Mouse (Mus musculus): Measurements from ENCODE around the gene Hcar1. TPM values are rescaled to one million over a fixed set of nuclear protein-coding genes. Genes with fewer than 3 reads are reported as not detected.
A peak's percentile ranks its signal among the peaks of the same experiment; 100 is the strongest.

Gene Hcar1
- 0.51 and 0.64 TPM in 2 replicates for polyA plus RNA-seq (2014; fragmentation: Nextera tagmentation; extraction: Ambion mirVana)

GRCm38 (mm10) chr5:123879928-123880327, at the start of gene Hcar1:
Hcar1 (minus strand) TSS chr5:123880020.
- Histone ChIP-seq H3K4me2 (replicated peaks) (no peak within 1 kb of the TSS), H3K27ac (no peak within 1 kb of the TSS), H3K4me3 (replicated peaks; ENCODE audit: low read length) (no peak within 1 kb of the TSS), H3K27me3 (ENCODE audit: control insufficient read depth, insufficient read depth, low read length) (no peaks in the 10 kb centered on the region), H3K4me1 (replicated peaks; ENCODE audit: control insufficient read depth, insufficient read depth, low read length) (no peaks in the 10 kb centered on the region), H3K36me3 (replicated peaks; ENCODE audit: control insufficient read depth, insufficient read depth) (no peaks in the 10 kb centered on the region), H3K9ac (no peak within 1 kb of the TSS), H3K9me3 (ENCODE audit: control insufficient read depth, low read length) (no peaks in the 10 kb centered on the region)
- WGBS, result 76% methylated on average over 12 of the region's 12 CpGs
- DNase-seq (ENCODE audit: low spot score) (no peak), ATAC-seq (ENCODE audit: low FRiP score) (no peak)

GRCm38 (mm10) chr5:123927118-123927517, 47.3 kb upstream of the Hcar1 start, which contains the start of gene Gm43518:
Gm43518 (plus strand) TSS chr5:123927418.
- H3K27ac ChIP-seq, result no peak within 1 kb of the TSS
- 95% methylated on average over 9 of the region's 9 CpGs for WGBS
- H3K9ac ChIP-seq, result no peak within 1 kb of the TSS
- no peak within 1 kb of the TSS for H3K4me3 ChIP-seq (replicated peaks; ENCODE audit: low read length)
- DNase-seq (ENCODE audit: low spot score) (no peak), ATAC-seq (ENCODE audit: low FRiP score) (no peak)
- H3K36me3 ChIP-seq (replicated peaks; ENCODE audit: control insufficient read depth, insufficient read depth), result peaks cover 71% of the 10 kb centered on the region
- H3K4me1 ChIP-seq (replicated peaks; ENCODE audit: control insufficient read depth, insufficient read depth, low read length), result peaks cover 4% of the 10 kb centered on the region; the same call in 1 of the 2 replicates
- H3K9me3 ChIP-seq (ENCODE audit: control insufficient read depth, low read length), result no peaks in the 10 kb centered on the region
- H3K27me3 ChIP-seq (ENCODE audit: control insufficient read depth, insufficient read depth, low read length), result no peaks in the 10 kb centered on the region
- no peak within 1 kb of the TSS for H3K4me2 ChIP-seq (replicated peaks)

- H3K36me3 ChIP-seq (replicated peaks; ENCODE audit: control insufficient read depth, insufficient read depth), result peaks cover 98% of the 10 kb centered on the region
- no peak overlapping the region for H3K4me3 ChIP-seq (replicated peaks; ENCODE audit: low read length)
- no peaks in the 10 kb centered on the region for H3K27me3 ChIP-seq (ENCODE audit: control insufficient read depth, insufficient read depth, low read length)
- ATAC-seq (ENCODE audit: low FRiP score), result no peak
- H3K9me3 ChIP-seq (ENCODE audit: control insufficient read depth, low read length), result no peaks in the 10 kb centered on the region
- WGBS, result 96% methylated on average over 6 of the region's 6 CpGs
- H3K27ac ChIP-seq, result no peak overlapping the region
- H3K9ac ChIP-seq, result no peak overlapping the region
- no peak for DNase-seq (ENCODE audit: low spot score)
- H3K4me1 ChIP-seq (replicated peaks; ENCODE audit: control insufficient read depth, insufficient read depth, low read length), result no peaks in the 10 kb centered on the region
- H3K4me2 ChIP-seq (replicated peaks), result no peak overlapping the region
These were observed 42.3 kb upstream of the Hcar1 start for GRCm38 (mm10) chr5:123922112-123922511.

GRCm38 (mm10) chr5:123914852-123915251, 35.0 kb upstream of the Hcar1 start:
- 93% methylated on average over 3 of the region's 3 CpGs for WGBS
- H3K9ac ChIP-seq, result no peak overlapping the region
- H3K9me3 ChIP-seq (ENCODE audit: control insufficient read depth, low read length), result no peaks in the 10 kb centered on the region
- ATAC-seq (ENCODE audit: low FRiP score) (no peak), DNase-seq (ENCODE audit: low spot score) (no peak)
- no peak overlapping the region for H3K4me2 ChIP-seq (replicated peaks)
- no peaks in the 10 kb centered on the region for H3K4me1 ChIP-seq (replicated peaks; ENCODE audit: control insufficient read depth, insufficient read depth, low read length)
- H3K36me3 ChIP-seq (replicated peaks; ENCODE audit: control insufficient read depth, insufficient read depth), result peaks cover 94% of the 10 kb centered on the region
- no peak overlapping the region for H3K4me3 ChIP-seq (replicated peaks; ENCODE audit: low read length)
- no peak overlapping the region for H3K27ac ChIP-seq
- H3K27me3 ChIP-seq (ENCODE audit: control insufficient read depth, insufficient read depth, low read length), result no peaks in the 10 kb centered on the region

DNA sequence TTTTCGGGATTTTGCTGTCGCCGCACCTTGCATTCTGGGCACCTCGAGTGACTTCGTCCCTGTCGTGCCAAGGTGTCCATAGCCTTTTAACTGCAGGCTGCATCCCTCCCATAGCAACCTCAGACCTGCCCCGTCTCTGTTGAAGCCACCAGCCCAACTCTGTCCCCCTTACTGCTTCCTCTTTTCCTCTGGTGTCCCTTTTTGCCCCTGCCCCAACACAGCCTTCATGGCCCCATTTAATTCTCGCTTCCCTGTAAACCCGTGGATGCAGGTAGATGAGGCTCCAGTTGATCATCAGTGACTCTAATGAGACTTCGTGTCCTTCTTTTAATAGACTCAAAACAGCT, 27.8 kb upstream of the Hcar1 start:
- WGBS, result 6% methylated on average over 10 of the region's 10 CpGs
- peak overlapping the region; percentile 94 for H3K9ac ChIP-seq
- H3K27me3 ChIP-seq (ENCODE audit: control insufficient read depth, insufficient read depth, low read length), result no peaks in the 10 kb centered on the region
- DNase-seq (ENCODE audit: low spot score) (no peak), ATAC-seq (ENCODE audit: low FRiP score) (no peak)
- H3K4me2 ChIP-seq (replicated peaks), result peak overlapping the region; percentile 85
- peaks cover 41% of the 10 kb centered on the region for H3K36me3 ChIP-seq (replicated peaks; ENCODE audit: control insufficient read depth, insufficient read depth)
- H3K27ac ChIP-seq, result peak overlapping the region; percentile 74
- H3K4me1 ChIP-seq (replicated peaks; ENCODE audit: control insufficient read depth, insufficient read depth, low read length), result peaks cover 15% of the 10 kb centered on the region
- peak overlapping the region; percentile 80 for H3K4me3 ChIP-seq (replicated peaks; ENCODE audit: low read length)
- no peaks in the 10 kb centered on the region for H3K9me3 ChIP-seq (ENCODE audit: control insufficient read depth, low read length)

DNA sequence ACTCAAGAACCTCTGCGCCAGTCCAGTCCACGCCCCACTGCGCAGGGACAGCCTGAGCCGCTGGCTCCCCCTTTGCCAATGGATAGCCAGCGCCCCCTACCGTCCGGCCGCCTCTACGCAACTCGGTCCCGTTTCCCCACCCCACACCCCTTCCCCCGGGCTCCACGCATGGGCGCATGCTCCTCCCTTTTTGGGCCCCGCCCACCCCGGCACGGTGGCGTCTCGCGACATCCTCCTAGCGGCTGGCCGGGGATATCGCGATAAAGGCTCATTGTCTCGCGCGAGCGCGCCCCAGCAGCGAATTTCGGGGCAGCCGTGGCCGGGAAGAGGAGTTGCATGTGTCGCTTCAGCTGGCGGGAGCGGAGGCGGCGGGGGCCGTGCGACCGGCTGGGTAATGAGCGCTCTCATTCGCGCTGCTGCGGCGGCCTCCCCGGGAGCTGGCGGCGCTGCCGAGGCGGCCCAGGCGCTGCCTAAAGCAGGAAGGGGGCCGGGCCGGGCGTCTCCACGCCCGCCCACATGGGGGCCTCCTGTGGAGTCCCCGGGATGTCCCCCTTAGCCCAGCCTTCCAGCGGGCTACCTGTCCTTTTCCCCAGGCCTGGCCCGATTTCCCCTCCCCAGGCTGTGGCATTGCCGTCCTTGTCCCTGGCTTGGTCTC, 27.3 kb upstream of the Hcar1 start, which contains the start of gene Denr:
TSS of gene Denr (plus strand) at position 200 of the 655 bp plus-strand sequence.
- under 1% methylated on average over 61 of the region's 61 CpGs for WGBS
- Histone ChIP-seq H3K27me3 (ENCODE audit: control insufficient read depth, insufficient read depth, low read length) (no peaks in the 10 kb centered on the region), H3K36me3 (replicated peaks; ENCODE audit: control insufficient read depth, insufficient read depth) (peaks cover 36% of the 10 kb centered on the region), H3K4me3 (replicated peaks; ENCODE audit: low read length) (peak within 1 kb of the TSS; percentile 80), H3K9me3 (ENCODE audit: control insufficient read depth, low read length) (no peaks in the 10 kb centered on the region), H3K4me2 (replicated peaks) (peak within 1 kb of the TSS; percentile 85), H3K9ac (peak within 1 kb of the TSS; percentile 94), H3K27ac (peak within 1 kb of the TSS; percentile 74), H3K4me1 (replicated peaks; ENCODE audit: control insufficient read depth, insufficient read depth, low read length) (peaks cover 15% of the 10 kb centered on the region)
- DNase-seq (ENCODE audit: low spot score), result peak; percentile 99
- peak; percentile 95 for ATAC-seq (ENCODE audit: low FRiP score)

GRCm38 (mm10) chr5:123906146-123906975, 26.5 kb upstream of the Hcar1 start:
- Histone ChIP-seq H3K27me3 (ENCODE audit: control insufficient read depth, insufficient read depth, low read length) (no peaks in the 10 kb centered on the region), H3K4me3 (replicated peaks; ENCODE audit: low read length) (peak overlapping the region; percentile 80; the same call in 1 of the 2 replicates), H3K36me3 (replicated peaks; ENCODE audit: control insufficient read depth, insufficient read depth) (peaks cover 28% of the 10 kb centered on the region), H3K4me1 (replicated peaks; ENCODE audit: control insufficient read depth, insufficient read depth, low read length) (peaks cover 15% of the 10 kb centered on the region), H3K4me2 (replicated peaks) (peak overlapping the region; percentile 41), H3K9me3 (ENCODE audit: control insufficient read depth, low read length) (no peaks in the 10 kb centered on the region), H3K27ac (no peak overlapping the region), H3K9ac (no peak overlapping the region; the same call in 1 of the 2 replicates)
- no peak for DNase-seq (ENCODE audit: low spot score)
- WGBS, result 74% methylated on average over 17 of the region's 17 CpGs
- no peak for ATAC-seq (ENCODE audit: low FRiP score)

DNA sequence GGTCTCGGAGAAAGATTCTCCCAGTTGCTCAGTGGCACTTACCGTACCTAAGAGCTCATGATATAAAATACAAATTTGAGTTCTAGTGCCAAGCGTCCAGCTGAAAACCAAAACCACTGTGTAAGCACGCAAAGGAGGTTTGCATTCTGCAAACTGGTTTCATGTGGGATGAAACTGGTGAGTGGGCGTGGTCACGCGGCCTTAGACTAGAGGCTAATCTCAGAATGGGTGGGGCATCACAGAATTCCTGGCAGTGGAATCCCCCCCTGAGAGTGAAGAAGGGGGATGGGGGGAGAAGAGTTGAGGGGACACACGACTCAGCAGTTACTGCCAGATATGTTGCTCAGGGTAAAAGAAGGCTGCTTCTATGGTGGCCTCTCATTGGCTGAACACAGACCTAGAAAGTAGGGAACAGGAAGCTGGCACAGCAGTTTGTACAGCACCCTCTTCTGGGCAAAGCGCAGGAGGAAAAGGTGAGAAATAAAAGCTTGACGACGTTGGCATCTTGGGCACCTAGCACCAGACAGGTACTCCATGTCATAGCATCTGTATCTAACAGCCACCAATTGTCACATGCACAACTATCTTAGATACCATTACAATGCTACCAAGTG, 24.3 kb upstream of the Hcar1 start:
- ATAC-seq (ENCODE audit: low FRiP score), result no peak
- Histone ChIP-seq H3K4me1 (replicated peaks; ENCODE audit: control insufficient read depth, insufficient read depth, low read length) (peaks cover 15% of the 10 kb centered on the region), H3K27ac (no peak overlapping the region), H3K36me3 (replicated peaks; ENCODE audit: control insufficient read depth, insufficient read depth) (peaks cover 7% of the 10 kb centered on the region), H3K4me3 (replicated peaks; ENCODE audit: low read length) (no peak overlapping the region), H3K9ac (no peak overlapping the region), H3K27me3 (ENCODE audit: control insufficient read depth, insufficient read depth, low read length) (no peaks in the 10 kb centered on the region), H3K4me2 (replicated peaks) (no peak overlapping the region), H3K9me3 (ENCODE audit: control insufficient read depth, low read length) (no peaks in the 10 kb centered on the region)
- 75% methylated on average over 11 of the region's 11 CpGs for WGBS
- no peak for DNase-seq (ENCODE audit: low spot score)

DNA sequence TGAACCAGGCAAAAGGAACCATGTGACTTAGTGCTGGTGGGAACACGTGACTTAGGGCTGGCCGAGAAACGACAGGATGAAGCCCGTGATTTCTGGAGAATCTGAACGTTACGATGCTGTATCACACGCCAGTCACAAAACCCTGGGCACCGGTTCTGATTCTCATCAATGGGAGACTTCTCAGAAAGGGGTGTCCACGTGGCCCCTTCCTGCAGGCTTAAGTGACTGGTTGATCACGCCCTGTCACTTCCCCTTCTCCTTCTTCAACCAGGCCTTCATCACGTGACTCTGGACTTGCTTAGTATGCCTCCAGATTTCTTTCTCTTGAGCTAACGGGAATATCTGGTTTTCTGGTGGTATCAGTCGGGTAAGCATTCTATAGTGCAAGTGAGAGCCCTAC, 17.5 kb upstream of the Hcar1 start:
- ATAC-seq (ENCODE audit: low FRiP score) (no peak), DNase-seq (ENCODE audit: low spot score) (no peak)
- H3K4me2 ChIP-seq (replicated peaks), result no peak overlapping the region
- WGBS, result 90% methylated on average over 13 of the region's 13 CpGs
- no peak overlapping the region for H3K9ac ChIP-seq
- H3K27me3 ChIP-seq (ENCODE audit: control insufficient read depth, insufficient read depth, low read length), result no peaks in the 10 kb centered on the region
- no peaks in the 10 kb centered on the region for H3K36me3 ChIP-seq (replicated peaks; ENCODE audit: control insufficient read depth, insufficient read depth)
- H3K27ac ChIP-seq, result no peak overlapping the region
- H3K4me1 ChIP-seq (replicated peaks; ENCODE audit: control insufficient read depth, insufficient read depth, low read length), result no peaks in the 10 kb centered on the region
- H3K4me3 ChIP-seq (replicated peaks; ENCODE audit: low read length), result no peak overlapping the region
- H3K9me3 ChIP-seq (ENCODE audit: control insufficient read depth, low read length), result no peaks in the 10 kb centered on the region
